Mouse (Mus musculus): ENCODE measurements at regions not wholly inside any gene's neighbourhood (a gene's known extent, or its start where the extent isn't known, plus 50 kb on each side); places are given as distances from the start of the nearest gene placed in this dataset.

- DNase-seq (ENCODE audit: low spot score in 2 of 2): no peak
Measured at GRCm38 (mm10) chr10:109185243-109185642, 174.5 kb upstream of the Syt1 start.

GRCm38 (mm10) chr10:109180527-109180926, 169.7 kb upstream of the Syt1 start:
- DNase-seq (ENCODE audit: low spot score in 2 of 2): no peak

- no peak for DNase-seq (ENCODE audit: low spot score in 2 of 2)
Measured at GRCm38 (mm10) chr10:109160730-109161129, 149.9 kb upstream of the Syt1 start.

GRCm38 (mm10) chr10:109155768-109156167, 145.0 kb upstream of the Syt1 start:
- no peak for DNase-seq (ENCODE audit: low spot score in 2 of 2)

GRCm38 (mm10) chr10:109140421-109140938, 129.7 kb upstream of the Syt1 start:
- DNase-seq (ENCODE audit: low spot score in 2 of 2): no peak

GRCm38 (mm10) chr10:109136763-109137732, 126.3 kb upstream of the Syt1 start:
- DNase-seq (ENCODE audit: low spot score in 2 of 2): no peak

- DNase-seq (ENCODE audit: low spot score in 2 of 2): no peak
Measured at GRCm38 (mm10) chr10:109134521-109134920, 123.7 kb upstream of the Syt1 start.

GRCm38 (mm10) chr10:109132091-109132573, 121.3 kb upstream of the Syt1 start:
- DNase-seq (ENCODE audit: low spot score in 2 of 2): no peak

- no peak for DNase-seq (ENCODE audit: low spot score in 2 of 2)
Measured at GRCm38 (mm10) chr10:109129552-109130110, 118.8 kb upstream of the Syt1 start.

- no peak for DNase-seq (ENCODE audit: low spot score in 2 of 2)
Measured at GRCm38 (mm10) chr10:109129068-109129467, 118.3 kb upstream of the Syt1 start.

- no peak for DNase-seq (ENCODE audit: low spot score in 2 of 2)
Measured at GRCm38 (mm10) chr10:109126699-109127098, 115.9 kb upstream of the Syt1 start.

GRCm38 (mm10) chr10:109117143-109117542, 106.4 kb upstream of the Syt1 start:
- peak in 1 of 2 experiments; percentile 20 for DNase-seq (ENCODE audit: low spot score in 2 of 2)

GRCm38 (mm10) chr10:109115013-109115627, 104.3 kb upstream of the Syt1 start:
- DNase-seq (ENCODE audit: low spot score in 2 of 2): no peak

GRCm38 (mm10) chr10:109105781-109106180, 95.0 kb upstream of the Syt1 start:
- no peak for DNase-seq (ENCODE audit: low spot score in 2 of 2)

- DNase-seq (ENCODE audit: low spot score in 2 of 2): no peak
Measured at GRCm38 (mm10) chr10:109092219-109092618, 81.4 kb upstream of the Syt1 start.

- no peak for DNase-seq (ENCODE audit: low spot score in 2 of 2)
Measured at GRCm38 (mm10) chr10:109079773-109080172, 69.0 kb upstream of the Syt1 start.

GRCm38 (mm10) chr10:109074218-109074617, 63.4 kb upstream of the Syt1 start:
- DNase-seq (ENCODE audit: low spot score in 2 of 2): no peak

Data from frontal cortex, postnatal 10 days (tissue).